Mouse (Mus musculus): ENCODE measurements around the gene Olfr1500. TPM values are rescaled to one million over a fixed set of nuclear protein-coding genes. Genes with fewer than 3 reads are reported as not detected.
"Not testable (repeated sequence)": the region's sequence is repeated elsewhere in the genome, so short reads cannot be mapped to it uniquely, and the experiment has no call there.

Olfr1500 gene
- polyA plus RNA-seq (2015; fragmentation: Nextera tagmentation; extraction: Ambion mirVana) = not detected in 2 replicates

GRCm38 (mm10) chr19:13830388-13830787, at the start of gene Olfr1500:
Olfr1500 (minus strand) TSS chr19:13830488.
- no peaks in the 10 kb centered on the region for H3K36me3 ChIP-seq (ENCODE audit: control insufficient read depth, insufficient read depth, low read length)
- H3K9ac ChIP-seq (ENCODE audit: low read depth, low read length) = no peak within 1 kb of the TSS
- ATAC-seq = no peak
- H3K4me1 ChIP-seq (ENCODE audit: control insufficient read depth, insufficient read depth, low read depth, low read length) = no peaks in the 10 kb centered on the region
- no peaks in the 10 kb centered on the region for H3K27me3 ChIP-seq (replicated peaks; ENCODE audit: control insufficient read depth, insufficient read depth, low read length)
- H3K9me3 ChIP-seq (ENCODE audit: control insufficient read depth, low read length) = no peaks in the 10 kb centered on the region
- H3K4me2 ChIP-seq (ENCODE audit: low read length) = no peak within 1 kb of the TSS
- H3K27ac ChIP-seq (ENCODE audit: low read depth, low read length) = no peak within 1 kb of the TSS
- H3K4me3 ChIP-seq (ENCODE audit: low read length) = no peak within 1 kb of the TSS

GRCm38 (mm10) chr19:13861495-13861894, 31.2 kb upstream of the Olfr1500 start, which contains the start of gene Olfr1502:
Olfr1502 (plus strand) TSS chr19:13861795.
- WGBS = 94% methylated on average over 1 of the region's 1 CpGs
- ATAC-seq = no peak
- H3K27ac ChIP-seq (ENCODE audit: low read depth, low read length) = no peak within 1 kb of the TSS

GRCm38 (mm10) chr19:13850592-13850991, 20.3 kb upstream of the Olfr1500 start, which contains the start of gene Olfr1501:
Olfr1501 (minus strand) TSS chr19:13850692.
- not testable (repeated sequence) for H3K4me1 ChIP-seq (ENCODE audit: control insufficient read depth, insufficient read depth, low read depth, low read length); ATAC-seq; H3K27me3 ChIP-seq (replicated peaks; ENCODE audit: control insufficient read depth, insufficient read depth, low read length); H3K27ac ChIP-seq (ENCODE audit: low read depth, low read length); H3K9ac ChIP-seq (ENCODE audit: low read depth, low read length); H3K4me3 ChIP-seq (ENCODE audit: low read length); H3K9me3 ChIP-seq (ENCODE audit: control insufficient read depth, low read length); H3K36me3 ChIP-seq (ENCODE audit: control insufficient read depth, insufficient read depth, low read length); H3K4me2 ChIP-seq (ENCODE audit: low read length)

More at GRCm38 (mm10) chr19:13861495-13861894, 31.2 kb upstream of the Olfr1500 start, which contains the start of gene Olfr1502:
- Histone ChIP-seq H3K9ac (ENCODE audit: low read depth, low read length) (no peak within 1 kb of the TSS), H3K4me1 (ENCODE audit: control insufficient read depth, insufficient read depth, low read depth, low read length) (no peaks in the 10 kb centered on the region), H3K4me2 (ENCODE audit: low read length) (no peak within 1 kb of the TSS), H3K27me3 (replicated peaks; ENCODE audit: control insufficient read depth, insufficient read depth, low read length) (no peaks in the 10 kb centered on the region), H3K4me3 (ENCODE audit: low read length) (no peak within 1 kb of the TSS), H3K9me3 (ENCODE audit: control insufficient read depth, low read length) (no peaks in the 10 kb centered on the region), H3K36me3 (ENCODE audit: control insufficient read depth, insufficient read depth, low read length) (no peaks in the 10 kb centered on the region)

GRCm38 (mm10) chr19:13828447-13828846, 1.8 kb downstream of the Olfr1500 start:
- no peak for ATAC-seq

GRCm38 (mm10) chr19:13820847-13821246, 9.4 kb downstream of the Olfr1500 start:
- H3K9ac ChIP-seq (ENCODE audit: low read depth, low read length) = no peak overlapping the region
- H3K4me1 ChIP-seq (ENCODE audit: control insufficient read depth, insufficient read depth, low read depth, low read length) = no peaks in the 10 kb centered on the region
- H3K4me3 ChIP-seq (ENCODE audit: low read length) = no peak overlapping the region
- ATAC-seq = no peak
- H3K4me2 ChIP-seq (ENCODE audit: low read length) = no peak overlapping the region
- no peaks in the 10 kb centered on the region for H3K9me3 ChIP-seq (ENCODE audit: control insufficient read depth, low read length)
- no peaks in the 10 kb centered on the region for H3K36me3 ChIP-seq (ENCODE audit: control insufficient read depth, insufficient read depth, low read length)
- WGBS = 73% methylated on average over 5 of the region's 5 CpGs
- no peaks in the 10 kb centered on the region for H3K27me3 ChIP-seq (replicated peaks; ENCODE audit: control insufficient read depth, insufficient read depth, low read length)
- H3K27ac ChIP-seq (ENCODE audit: low read depth, low read length) = no peak overlapping the region

More at GRCm38 (mm10) chr19:13828447-13828846, 1.8 kb downstream of the Olfr1500 start:
- Histone ChIP-seq H3K9me3 (ENCODE audit: control insufficient read depth, low read length) (no peaks in the 10 kb centered on the region), H3K4me1 (ENCODE audit: control insufficient read depth, insufficient read depth, low read depth, low read length) (no peaks in the 10 kb centered on the region), H3K9ac (ENCODE audit: low read depth, low read length) (no peak overlapping the region), H3K27me3 (replicated peaks; ENCODE audit: control insufficient read depth, insufficient read depth, low read length) (no peaks in the 10 kb centered on the region), H3K27ac (ENCODE audit: low read depth, low read length) (no peak overlapping the region), H3K36me3 (ENCODE audit: control insufficient read depth, insufficient read depth, low read length) (no peaks in the 10 kb centered on the region), H3K4me3 (ENCODE audit: low read length) (no peak overlapping the region), H3K4me2 (ENCODE audit: low read length) (no peak overlapping the region)
- 69% methylated on average over 3 of the region's 3 CpGs for WGBS

- H3K9ac ChIP-seq (ENCODE audit: low read depth, low read length) = no peak within 1 kb of the TSS
- no peak for ATAC-seq
Measured at GRCm38 (mm10) chr19:13819347-13819746, 10.9 kb downstream of the Olfr1500 start, which contains the start of gene Olfr1499. Olfr1499 (minus strand) TSS chr19:13819447.

GRCm38 (mm10) chr19:13818827-13819226, 11.5 kb downstream of the Olfr1500 start:
- Histone ChIP-seq H3K9ac (ENCODE audit: low read depth, low read length) (no peak overlapping the region), H3K27me3 (replicated peaks; ENCODE audit: control insufficient read depth, insufficient read depth, low read length) (no peaks in the 10 kb centered on the region), H3K4me1 (ENCODE audit: control insufficient read depth, insufficient read depth, low read depth, low read length) (no peaks in the 10 kb centered on the region), H3K9me3 (ENCODE audit: control insufficient read depth, low read length) (no peaks in the 10 kb centered on the region), H3K36me3 (ENCODE audit: control insufficient read depth, insufficient read depth, low read length) (no peaks in the 10 kb centered on the region), H3K27ac (ENCODE audit: low read depth, low read length) (no peak overlapping the region), H3K4me2 (ENCODE audit: low read length) (no peak overlapping the region), H3K4me3 (ENCODE audit: low read length) (no peak overlapping the region)
- ATAC-seq = peak; percentile 56; the same call in 1 of the 2 replicates
- 35% methylated on average over 5 of the region's 5 CpGs for WGBS

More at GRCm38 (mm10) chr19:13819347-13819746, 10.9 kb downstream of the Olfr1500 start, which contains the start of gene Olfr1499:
- no peaks in the 10 kb centered on the region for H3K9me3 ChIP-seq (ENCODE audit: control insufficient read depth, low read length)
- no peak within 1 kb of the TSS for H3K4me3 ChIP-seq (ENCODE audit: low read length)
- no peak within 1 kb of the TSS for H3K27ac ChIP-seq (ENCODE audit: low read depth, low read length)
- no peaks in the 10 kb centered on the region for H3K36me3 ChIP-seq (ENCODE audit: control insufficient read depth, insufficient read depth, low read length)
- H3K4me2 ChIP-seq (ENCODE audit: low read length) = no peak within 1 kb of the TSS
- H3K27me3 ChIP-seq (replicated peaks; ENCODE audit: control insufficient read depth, insufficient read depth, low read length) = no peaks in the 10 kb centered on the region
- no peaks in the 10 kb centered on the region for H3K4me1 ChIP-seq (ENCODE audit: control insufficient read depth, insufficient read depth, low read depth, low read length)

GRCm38 (mm10) chr19:13812823-13813222, 17.5 kb downstream of the Olfr1500 start:
- ATAC-seq = no peak
- H3K4me2 ChIP-seq (ENCODE audit: low read length) = no peak overlapping the region
- no peaks in the 10 kb centered on the region for H3K9me3 ChIP-seq (ENCODE audit: control insufficient read depth, low read length)
- H3K4me1 ChIP-seq (ENCODE audit: control insufficient read depth, insufficient read depth, low read depth, low read length) = no peaks in the 10 kb centered on the region
- no peak overlapping the region for H3K4me3 ChIP-seq (ENCODE audit: low read length)
- no peaks in the 10 kb centered on the region for H3K36me3 ChIP-seq (ENCODE audit: control insufficient read depth, insufficient read depth, low read length)
- H3K9ac ChIP-seq (ENCODE audit: low read depth, low read length) = no peak overlapping the region
- 59% methylated on average over 2 of the region's 2 CpGs for WGBS
- no peak overlapping the region for H3K27ac ChIP-seq (ENCODE audit: low read depth, low read length)
- no peaks in the 10 kb centered on the region for H3K27me3 ChIP-seq (replicated peaks; ENCODE audit: control insufficient read depth, insufficient read depth, low read length)

- H3K4me2 ChIP-seq (ENCODE audit: low read length); H3K27ac ChIP-seq (ENCODE audit: low read depth, low read length); H3K9me3 ChIP-seq (ENCODE audit: control insufficient read depth, low read length); ATAC-seq; H3K9ac ChIP-seq (ENCODE audit: low read depth, low read length); H3K27me3 ChIP-seq (replicated peaks; ENCODE audit: control insufficient read depth, insufficient read depth, low read length); H3K4me3 ChIP-seq (ENCODE audit: low read length); H3K36me3 ChIP-seq (ENCODE audit: control insufficient read depth, insufficient read depth, low read length); H3K4me1 ChIP-seq (ENCODE audit: control insufficient read depth, insufficient read depth, low read depth, low read length): not testable (repeated sequence)
- 58% methylated on average over 1 of the region's 1 CpGs for WGBS
Measured at GRCm38 (mm10) chr19:13805486-13805885, 24.8 kb downstream of the Olfr1500 start.

- Histone ChIP-seq H3K4me2 (ENCODE audit: low read length) (no peak within 1 kb of the TSS), H3K36me3 (ENCODE audit: control insufficient read depth, insufficient read depth, low read length) (no peaks in the 10 kb centered on the region), H3K9me3 (ENCODE audit: control insufficient read depth, low read length) (no peaks in the 10 kb centered on the region), H3K4me3 (ENCODE audit: low read length) (no peak within 1 kb of the TSS), H3K9ac (ENCODE audit: low read depth, low read length) (no peak within 1 kb of the TSS), H3K4me1 (ENCODE audit: control insufficient read depth, insufficient read depth, low read depth, low read length) (no peaks in the 10 kb centered on the region), H3K27ac (ENCODE audit: low read depth, low read length) (no peak within 1 kb of the TSS), H3K27me3 (replicated peaks; ENCODE audit: control insufficient read depth, insufficient read depth, low read length) (no peaks in the 10 kb centered on the region)
- ATAC-seq = no peak
Measured at GRCm38 (mm10) chr19:13798102-13798501, 32.2 kb downstream of the Olfr1500 start, which contains the start of gene Olfr1497. Olfr1497 (minus strand) TSS chr19:13798202.
